Comparison of ENCODE assay signal across 30 mouse cellular contexts in the genomic region with DNA sequence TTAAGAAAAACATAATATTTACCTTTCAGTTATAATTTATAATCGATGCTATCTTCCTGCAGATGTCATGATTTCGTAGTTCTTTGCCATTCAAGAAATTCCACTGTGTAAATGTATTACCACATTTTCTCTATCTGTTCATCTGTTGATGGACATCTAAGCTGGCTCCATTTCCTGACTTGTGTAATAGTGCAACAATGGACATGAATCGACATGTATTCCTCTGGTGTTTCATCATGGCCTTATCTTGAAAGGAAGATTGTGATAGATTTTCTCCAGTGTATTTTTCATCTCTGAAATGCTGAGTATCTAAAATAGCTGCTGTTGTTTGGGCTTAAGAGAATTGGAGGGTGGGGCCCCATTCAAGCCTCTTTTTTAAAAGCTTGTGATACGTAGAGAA. TPM values are rescaled to one million over a fixed set of nuclear protein-coding genes. Genes with fewer than 3 reads are reported as not detected.
DNase-seq lines count a peak whose midpoint lies in the region; ATAC-seq and TF ChIP-seq lines count a peak whose summit lies in the region.
"Had no signal": no experiment of that assay in that cellular context is flagged by ENCODE, and none has a peak within 500 bp of the region (broad histone marks: within the 10 kb centered on the region; RNA-seq: fewer than 3 reads in every experiment).

No protein-coding gene starts in this region.

- 0 out of 2 replicates have a peak, but pooled peaks cover 17% of the 10 kb centered on the region for H3K36me3 ChIP-seq in embryonic facial prominence, embryonic 14.5 days (ENCODE audit: control insufficient read depth, insufficient read depth, low read length)
- H3K36me3 ChIP-seq in embryonic facial prominence, embryonic 10.5 days (replicated peaks), result peaks cover 34% of the 10 kb centered on the region
- H3K36me3 ChIP-seq in lung, postnatal 0 days (ENCODE audit: insufficient read depth, low read length), result 0 out of 2 replicates have a peak, but pooled peaks cover 3% of the 10 kb centered on the region
- H3K36me3 ChIP-seq in intestine, postnatal 0 days (ENCODE audit: control insufficient read depth, insufficient read depth), result peaks cover 7% of the 10 kb centered on the region; the same call in 1 of the 2 replicates

- H3K27me3 ChIP-seq in embryonic facial prominence, embryonic 14.5 days (replicated peaks; ENCODE audit: control insufficient read depth, insufficient read depth, low read length), result no peaks in the 10 kb centered on the region
- no peaks in the 10 kb centered on the region for H3K27me3 ChIP-seq in embryonic facial prominence, embryonic 10.5 days (replicated peaks; ENCODE audit: low read depth, poor library complexity, severe bottlenecking)
- no peaks in the 10 kb centered on the region for H3K27me3 ChIP-seq in lung, postnatal 0 days (replicated peaks; ENCODE audit: insufficient read depth, low read length)
- no peaks in the 10 kb centered on the region for H3K27me3 ChIP-seq in intestine, postnatal 0 days (replicated peaks; ENCODE audit: control insufficient read depth, insufficient read depth, low read length)
- H3K27me3 ChIP-seq: CH12.LX; embryonic facial prominence, embryonic 15.5 days; forebrain, embryonic 13.5 days; heart, embryonic 13.5 days had no signal

- no peak for TF ChIP-seq CTCF in lung, postnatal 0 days (IDR thresholded peaks at IDR 0.05)
- no peak for TF ChIP-seq CTCF in lung, adult 2 months (IDR thresholded peaks at IDR 0.05; ENCODE audit: insufficient read depth, low read length)
- TF ChIP-seq CTCF in intestine, postnatal 0 days (IDR thresholded peaks at IDR 0.05; ENCODE audit: low read depth), result no peak

- no peak for ATAC-seq in embryonic facial prominence, embryonic 14.5 days (ENCODE audit: low read depth)
- ATAC-seq in lung, postnatal 0 days, result no peak
- peak; percentile 64 for ATAC-seq in megakaryocyte progenitor cell, adult 5-6 weeks (replicated peaks; ENCODE audit: poor library complexity)
- ATAC-seq in intestine, postnatal 0 days, result no peak
- ATAC-seq: forebrain, embryonic 13.5 days; forebrain, embryonic 16.5 days; hindbrain, postnatal 0 days; inflammation-experienced regulatory T-cells, adult 6 months had no signal

- no peak overlapping the region for H3K9ac ChIP-seq in embryonic facial prominence, embryonic 14.5 days (ENCODE audit: low read depth, low read length)
- H3K9ac ChIP-seq in lung, postnatal 0 days (replicated peaks; ENCODE audit: low read depth), result no peak overlapping the region
- H3K9ac ChIP-seq in intestine, postnatal 0 days (ENCODE audit: low read depth, low read length), result no peak overlapping the region
- H3K9ac ChIP-seq: embryonic facial prominence, embryonic 15.5 days; forebrain, embryonic 13.5 days; heart, embryonic 13.5 days; hindbrain, embryonic 14.5 days had no signal

- no peaks in the 10 kb centered on the region for H3K9me3 ChIP-seq in embryonic facial prominence, embryonic 14.5 days (ENCODE audit: control insufficient read depth, low read length)
- no peaks in the 10 kb centered on the region for H3K9me3 ChIP-seq in embryonic facial prominence, embryonic 10.5 days
- H3K9me3 ChIP-seq in lung, postnatal 0 days (ENCODE audit: low read length), result no peaks in the 10 kb centered on the region
- no peaks in the 10 kb centered on the region for H3K9me3 ChIP-seq in intestine, postnatal 0 days (ENCODE audit: control insufficient read depth)
- H3K9me3 ChIP-seq: embryonic facial prominence, embryonic 15.5 days; forebrain, embryonic 13.5 days; G1E; heart, embryonic 10.5 days; heart, embryonic 13.5 days had no signal

- H3K4me1 ChIP-seq in embryonic facial prominence, embryonic 14.5 days (ENCODE audit: control insufficient read depth, insufficient read depth, low read length), result no peaks in the 10 kb centered on the region
- no peaks in the 10 kb centered on the region for H3K4me1 ChIP-seq in embryonic facial prominence, embryonic 10.5 days
- H3K4me1 ChIP-seq in lung, postnatal 0 days (ENCODE audit: insufficient read depth, low read depth, low read length), result no peaks in the 10 kb centered on the region
- no peaks in the 10 kb centered on the region for H3K4me1 ChIP-seq in lung, adult 2 months (ENCODE audit: control insufficient read depth, insufficient read depth, low read length)
- no peaks in the 10 kb centered on the region for H3K4me1 ChIP-seq in intestine, postnatal 0 days (replicated peaks; ENCODE audit: control insufficient read depth, insufficient read depth, low read length)
- H3K4me1 ChIP-seq: embryonic facial prominence, embryonic 15.5 days; forebrain, embryonic 13.5 days; heart, embryonic 10.5 days; heart, embryonic 13.5 days had no signal

- WGBS in embryonic facial prominence, embryonic 14.5 days, result 83% methylated on average over 4 of the region's 4 CpGs
- 93% methylated on average over 4 of the region's 4 CpGs for WGBS in embryonic facial prominence, embryonic 10.5 days
- 71% methylated on average over 4 of the region's 4 CpGs for WGBS in lung, postnatal 0 days
- 54% methylated on average over 4 of the region's 4 CpGs for WGBS in lung, adult 2 months
- 66% methylated on average over 4 of the region's 4 CpGs for WGBS in intestine, postnatal 0 days

- H3K27ac ChIP-seq in embryonic facial prominence, embryonic 14.5 days (replicated peaks; ENCODE audit: low read depth, low read length), result no peak overlapping the region
- H3K27ac ChIP-seq in embryonic facial prominence, embryonic 10.5 days (replicated peaks), result no peak overlapping the region
- H3K27ac ChIP-seq in lung, postnatal 0 days (ENCODE audit: low read length), result no peak overlapping the region
- no peak overlapping the region for H3K27ac ChIP-seq in intestine, postnatal 0 days (ENCODE audit: low read depth, low read length)
- H3K27ac ChIP-seq: embryonic facial prominence, embryonic 15.5 days; forebrain, embryonic 13.5 days; gastrocnemius, adult 2 months; heart, adult 2 months; heart, embryonic 10.5 days; heart, embryonic 13.5 days; hindbrain, embryonic 14.5 days; hindbrain, postnatal 0 days had no signal

- no peak overlapping the region for H3K4me3 ChIP-seq in embryonic facial prominence, embryonic 14.5 days (ENCODE audit: low read depth, low read length)
- H3K4me3 ChIP-seq in embryonic facial prominence, embryonic 10.5 days, result no peak overlapping the region
- no peak overlapping the region for H3K4me3 ChIP-seq in lung, postnatal 0 days (ENCODE audit: low read depth, low read length)
- H3K4me3 ChIP-seq in lung, adult 2 months (replicated peaks; ENCODE audit: extremely low read depth, low read depth, low read length), result no peak overlapping the region
- no peak overlapping the region for H3K4me3 ChIP-seq in intestine, postnatal 0 days (ENCODE audit: low read depth, low read length)
- H3K4me3 ChIP-seq: embryonic facial prominence, embryonic 15.5 days; forebrain, embryonic 13.5 days; gastrocnemius, adult 2 months; heart, adult 2 months; heart, embryonic 10.5 days; heart, embryonic 13.5 days had no signal

- peak; percentile 11 for DNase-seq in embryonic facial prominence, embryonic 14.5 days (ENCODE audit: low spot score)
- no peak for DNase-seq in embryonic facial prominence, embryonic 10.5 days (ENCODE audit: low spot score)
- DNase-seq in lung, postnatal 0 days (ENCODE audit: low spot score), result peak; percentile 33
- no peak for DNase-seq in lung, adult 2 months
- DNase-seq in gonadal fat pad, adult 2 months (ENCODE audit: low read depth), result peak; percentile 57
- no peak for DNase-seq in embryo, embryonic 9.5 days (ENCODE audit: extremely low spot score)
- DNase-seq: adrenal gland, adult 2 months; adrenal gland, postnatal 14 days; B cell, adult 2 months; cerebellum, adult 11 months; cerebellum, adult 2 months; cerebellum, adult 9-11 months; cerebellum, postnatal 25 days; gastrocnemius, adult 2 months; gastrocnemius, postnatal 14 days; heart, adult 2 months; heart, postnatal 14 days; heart, postnatal 4 days had no signal

- TF ChIP-seq POLR2A in lung, adult 2 months (IDR thresholded peaks at IDR 0.05; ENCODE audit: borderline replicate concordance, extremely low read depth, low read depth, low read length), result no peak

- no peak overlapping the region for H3K4me2 ChIP-seq in embryonic facial prominence, embryonic 14.5 days (ENCODE audit: low read depth, low read length)
- H3K4me2 ChIP-seq in lung, postnatal 0 days (replicated peaks; ENCODE audit: low read depth, low read length), result no peak overlapping the region
- H3K4me2 ChIP-seq in intestine, postnatal 0 days (replicated peaks; ENCODE audit: low read depth), result no peak overlapping the region
- H3K4me2 ChIP-seq: embryonic facial prominence, embryonic 15.5 days; forebrain, embryonic 13.5 days; heart, embryonic 13.5 days; hindbrain, embryonic 14.5 days had no signal

- no peak for TF ChIP-seq EP300 in lung, postnatal 0 days (IDR thresholded peaks at IDR 0.05)

RNA-seq across cellular contexts. Expression of gene Dis3, which starts 27.1 kb away (rescaled TPM):
- 36.4 and 38.2 TPM in 2 replicates for polyA plus RNA-seq in embryonic facial prominence, embryonic 14.5 days (2014; fragmentation: Nextera tagmentation; extraction: Ambion mirVana)
- 42.9 and 43.3 TPM in 2 replicates for polyA plus RNA-seq in embryonic facial prominence, embryonic 10.5 days (2016; fragmentation: Nextera tagmentation; extraction: Ambion mirVana)
- polyA plus RNA-seq in lung, postnatal 0 days (2015; fragmentation: Nextera tagmentation; extraction: Ambion mirVana), result 8.2 and 9.3 TPM in 2 replicates
- 4.1 and 4.4 TPM in 2 replicates for polyA plus RNA-seq in lung, adult 2 months (2012; rRNA removed)
- polyA plus RNA-seq in gonadal fat pad, adult 2 months (2012; rRNA removed), result 4.0 and 4.6 TPM in 2 replicates
- 47.7 and 52.3 TPM in 2 replicates for total RNA-seq in megakaryocyte progenitor cell, adult 5-6 weeks (2015)
- total RNA-seq in megakaryocyte progenitor cell, adult 5-6 weeks (2017), result 60.2 and 77.1 TPM in 2 replicates
- 9.1 TPM in 2 replicates for polyA plus RNA-seq in intestine, postnatal 0 days (2015; fragmentation: Nextera tagmentation; extraction: Ambion mirVana)

RNA-seq across cellular contexts. Expression of gene Pibf1, which starts 27.5 kb away (rescaled TPM):
- polyA plus RNA-seq in embryonic facial prominence, embryonic 14.5 days (2014; fragmentation: Nextera tagmentation; extraction: Ambion mirVana), result 17.3 and 17.5 TPM in 2 replicates
- 22.1 and 23.6 TPM in 2 replicates for polyA plus RNA-seq in embryonic facial prominence, embryonic 10.5 days (2016; fragmentation: Nextera tagmentation; extraction: Ambion mirVana)
- 11.2 and 11.6 TPM in 2 replicates for polyA plus RNA-seq in lung, postnatal 0 days (2015; fragmentation: Nextera tagmentation; extraction: Ambion mirVana)
- 1.9 and 2.7 TPM in 2 replicates for polyA plus RNA-seq in lung, adult 2 months (2012; rRNA removed)
- polyA plus RNA-seq in gonadal fat pad, adult 2 months (2012; rRNA removed), result 2.8 and 3.5 TPM in 2 replicates
- 21.5 and 30.9 TPM in 2 replicates for total RNA-seq in megakaryocyte progenitor cell, adult 5-6 weeks (2015)
- 38.4 and 40.8 TPM in 2 replicates for total RNA-seq in megakaryocyte progenitor cell, adult 5-6 weeks (2017)
- polyA plus RNA-seq in intestine, postnatal 0 days (2015; fragmentation: Nextera tagmentation; extraction: Ambion mirVana), result 8.2 and 9.7 TPM in 2 replicates

Comparison
In these comparisons a context has a peak if more than half of its experiments do, and no peak if none do; other contexts are left out.
1. DNase-seq: peak in embryonic facial prominence, embryonic 14.5 days (single experiment), lung, postnatal 0 days (single experiment) and gonadal fat pad, adult 2 months (single experiment); none in embryonic facial prominence, embryonic 10.5 days (single experiment), lung, adult 2 months (single experiment) and embryo, embryonic 9.5 days (single experiment).